Mouse (Mus musculus) monocyte, adult 2 months (primary cell): Measurements from ENCODE around the gene Sh3rf3.

Experiments
- DNase-seq, 2 experiments: peaks; one replicate each; pipeline ENCODE4 v3.0.0; 2022; ENCODE audit warnings: low spot score in 2 of 2, low read depth in 1 of 2

Gene Sh3rf3

GRCm38 (mm10) chr10:58848536-58848935, 35.4 kb downstream of the Sh3rf3 start:
- no peak for DNase-seq

- DNase-seq, result no peak
Measured at GRCm38 (mm10) chr10:58854548-58855198, 41.5 kb downstream of the Sh3rf3 start.

- DNase-seq, result no peak
Measured at GRCm38 (mm10) chr10:58855199-58855751, 42.1 kb downstream of the Sh3rf3 start.

GRCm38 (mm10) chr10:58855814-58856213, 42.7 kb downstream of the Sh3rf3 start:
- no peak for DNase-seq

- no peak for DNase-seq
Measured at GRCm38 (mm10) chr10:58856742-58857141, 43.6 kb downstream of the Sh3rf3 start.

- DNase-seq, result no peak
Measured at GRCm38 (mm10) chr10:58864735-58865134, 51.6 kb downstream of the Sh3rf3 start.

- DNase-seq, result no peak
Measured at GRCm38 (mm10) chr10:58867536-58867935, 54.4 kb downstream of the Sh3rf3 start.

GRCm38 (mm10) chr10:58869836-58870235, 56.7 kb downstream of the Sh3rf3 start:
- no peak for DNase-seq

- DNase-seq, result no peak
Measured at GRCm38 (mm10) chr10:58871149-58871820, 58.1 kb downstream of the Sh3rf3 start.

GRCm38 (mm10) chr10:58871821-58872577, 58.8 kb downstream of the Sh3rf3 start:
- DNase-seq, result no peak

- no peak for DNase-seq
Measured at GRCm38 (mm10) chr10:58877835-58878234, 64.7 kb downstream of the Sh3rf3 start.

GRCm38 (mm10) chr10:58878636-58879035, 65.5 kb downstream of the Sh3rf3 start:
- no peak for DNase-seq

- DNase-seq, result no peak
Measured at GRCm38 (mm10) chr10:58882741-58883140, 69.6 kb downstream of the Sh3rf3 start.

GRCm38 (mm10) chr10:58885351-58885750, 72.2 kb downstream of the Sh3rf3 start:
- no peak for DNase-seq

- DNase-seq, result no peak
Measured at GRCm38 (mm10) chr10:58885816-58886215, 72.7 kb downstream of the Sh3rf3 start.

- no peak for DNase-seq
Measured at GRCm38 (mm10) chr10:58890671-58891439, 77.7 kb downstream of the Sh3rf3 start.

- no peak for DNase-seq
Measured at GRCm38 (mm10) chr10:58895431-58895830, 82.3 kb downstream of the Sh3rf3 start.

GRCm38 (mm10) chr10:58897009-58897543, 83.9 kb downstream of the Sh3rf3 start:
- no peak for DNase-seq

GRCm38 (mm10) chr10:58905253-58905652, 92.1 kb downstream of the Sh3rf3 start:
- no peak for DNase-seq

- no peak for DNase-seq
Measured at GRCm38 (mm10) chr10:58907001-58907443, 93.9 kb downstream of the Sh3rf3 start.

GRCm38 (mm10) chr10:58908451-58908850, 95.3 kb downstream of the Sh3rf3 start:
- no peak for DNase-seq
